In the genomic region with DNA sequence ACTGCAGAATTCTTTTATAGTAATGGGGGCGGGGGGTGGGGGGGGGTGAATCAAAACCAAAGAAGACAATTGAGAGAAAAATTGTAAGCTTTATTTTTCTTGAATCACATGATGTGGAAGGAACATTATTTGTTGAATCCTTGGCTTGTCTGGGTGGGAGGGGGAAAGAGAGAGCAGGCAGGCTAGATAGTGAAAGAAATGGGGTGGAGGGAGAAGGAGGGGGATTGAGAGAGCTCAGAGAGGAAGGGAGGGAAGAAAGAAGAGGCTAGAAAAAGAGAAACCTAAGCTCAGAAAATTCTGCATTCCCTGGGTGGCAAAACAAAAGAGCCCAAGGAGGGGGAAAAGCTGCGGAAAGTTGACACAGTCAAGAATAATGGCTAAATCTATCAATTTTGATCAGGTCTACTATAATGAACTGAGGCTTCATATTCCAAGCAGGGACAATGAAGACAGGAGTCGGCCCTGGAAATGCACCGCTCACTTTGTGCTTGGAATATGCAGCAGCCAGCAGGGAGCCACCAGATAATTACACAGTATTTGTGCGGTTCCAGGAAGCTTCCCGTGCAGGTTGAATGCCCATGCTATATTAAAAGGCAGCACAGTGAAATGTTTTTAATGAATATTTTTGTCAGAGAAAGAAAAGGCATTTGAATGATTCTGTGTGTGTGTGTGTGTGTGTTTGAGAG, we compare ENCODE assay signal across 12 mouse cellular contexts.
A peak's percentile ranks its signal among the peaks of the same experiment; 100 is the strongest.
DNase-seq lines count a peak whose midpoint lies in the region; ATAC-seq lines count a peak whose summit lies in the region.
"Had no signal": no experiment of that assay in that cellular context is flagged by ENCODE, and none has a peak within 500 bp of the region (broad histone marks: within the 10 kb centered on the region; RNA-seq: fewer than 3 reads in every experiment).

No protein-coding gene starts in this region.

- peak; percentile 88 for ATAC-seq in midbrain, embryonic 15.5 days (replicated peaks)

- H3K27ac ChIP-seq in hindbrain, embryonic 10.5 days = peak overlapping the region; percentile 75
- H3K27ac ChIP-seq in midbrain, embryonic 15.5 days = peak overlapping the region; percentile 81
- H3K27ac ChIP-seq: kidney, postnatal 0 days; stomach, embryonic 15.5 days had no signal

- peak overlapping the region; percentile 18; the same call in 1 of the 2 replicates for H3K4me3 ChIP-seq in hindbrain, embryonic 10.5 days
- peak overlapping the region; percentile 16; the same call in 1 of the 2 replicates for H3K4me3 ChIP-seq in midbrain, embryonic 15.5 days
- H3K4me3 ChIP-seq: megakaryocyte, embryonic 14.5 days; stomach, embryonic 15.5 days had no signal

- no peaks in the 10 kb centered on the region for H3K9me3 ChIP-seq in hindbrain, embryonic 10.5 days
- H3K9me3 ChIP-seq in midbrain, embryonic 15.5 days = no peaks in the 10 kb centered on the region
- H3K9me3 ChIP-seq: megakaryocyte, embryonic 14.5 days; stomach, embryonic 15.5 days had no signal

- peak; percentile 57 for DNase-seq in brain, adult 2 months (ENCODE audit: low read depth, low spot score)
- peak; percentile 30 for DNase-seq in embryo, embryonic 11.5 days (ENCODE audit: low read depth, low spot score)
- DNase-seq in hindbrain, embryonic 10.5 days (ENCODE audit: low spot score) = peak; percentile 17
- no peak for DNase-seq in urinary bladder, adult 18-20 months (ENCODE audit: low spot score in 2 of 2)
- no peak for DNase-seq in adrenal gland, adult 18-20 months (ENCODE audit: low spot score in 2 of 2)
- DNase-seq in cerebellum, adult 11 months = no peak
- DNase-seq: heart, postnatal 10 days; lung, adult 18-20 months had no signal

- 22% methylated on average over 6 of the region's 6 CpGs for WGBS in hindbrain, embryonic 10.5 days
- WGBS in midbrain, embryonic 15.5 days = 14% methylated on average over 6 of the region's 6 CpGs

- H3K27me3 ChIP-seq in hindbrain, embryonic 10.5 days (ENCODE audit: insufficient read depth, poor library complexity, severe bottlenecking) = no peaks in the 10 kb centered on the region
- H3K27me3 ChIP-seq in midbrain, embryonic 15.5 days (replicated peaks) = no peaks in the 10 kb centered on the region
- H3K27me3 ChIP-seq: megakaryocyte, embryonic 14.5 days; stomach, embryonic 15.5 days had no signal

- peaks cover 40% of the 10 kb centered on the region for H3K4me1 ChIP-seq in hindbrain, embryonic 10.5 days (replicated peaks)
- H3K4me1 ChIP-seq in midbrain, embryonic 15.5 days = peaks cover 30% of the 10 kb centered on the region
- H3K4me1 ChIP-seq: megakaryocyte, embryonic 14.5 days; stomach, embryonic 15.5 days had no signal

- H3K9ac ChIP-seq in midbrain, embryonic 15.5 days = peak overlapping the region; percentile 23; the same call in 1 of the 2 replicates
- H3K9ac ChIP-seq: stomach, embryonic 15.5 days had no signal

- peak overlapping the region; percentile 31 for H3K4me2 ChIP-seq in midbrain, embryonic 15.5 days
- H3K4me2 ChIP-seq: stomach, embryonic 15.5 days had no signal

- no peaks in the 10 kb centered on the region for H3K36me3 ChIP-seq in hindbrain, embryonic 10.5 days
- H3K36me3 ChIP-seq in midbrain, embryonic 15.5 days (replicated peaks) = no peaks in the 10 kb centered on the region
- H3K36me3 ChIP-seq: stomach, embryonic 15.5 days had no signal

Comparison
In these comparisons a context has a peak if more than half of its experiments do, and no peak if none do; other contexts are left out.
1. DNase-seq: peak in brain, adult 2 months (single experiment), embryo, embryonic 11.5 days (single experiment) and hindbrain, embryonic 10.5 days (single experiment); none in urinary bladder, adult 18-20 months (0 of 2), adrenal gland, adult 18-20 months (0 of 2) and cerebellum, adult 11 months (single experiment).